Mouse (Mus musculus): Measurements from ENCODE around the gene Dsp.

Gene Dsp

GRCm38 (mm10) chr13:38151069-38151588 lies at the start of gene Dsp:
Gene Dsp, plus strand, starts transcription at chr13:38151294.
- peak; percentile 65 for DNase-seq (ENCODE audit: low spot score)

GRCm38 (mm10) chr13:38103406-38103805 lies 47.7 kb upstream of the Dsp start:
- no peak for DNase-seq (ENCODE audit: low spot score)

GRCm38 (mm10) chr13:38104501-38104900 lies 46.6 kb upstream of the Dsp start:
- DNase-seq (ENCODE audit: low spot score) = no peak

GRCm38 (mm10) chr13:38109081-38109480 lies 42.0 kb upstream of the Dsp start:
- DNase-seq (ENCODE audit: low spot score) = no peak

- no peak for DNase-seq (ENCODE audit: low spot score)
Observed at GRCm38 (mm10) chr13:38122321-38122720, 28.8 kb upstream of the Dsp start.

- no peak for DNase-seq (ENCODE audit: low spot score)
Observed at GRCm38 (mm10) chr13:38123666-38124065, 27.4 kb upstream of the Dsp start.

GRCm38 (mm10) chr13:38127683-38128082 lies 23.4 kb upstream of the Dsp start:
- no peak for DNase-seq (ENCODE audit: low spot score)

- no peak for DNase-seq (ENCODE audit: low spot score)
Observed at GRCm38 (mm10) chr13:38128246-38128645, 22.8 kb upstream of the Dsp start.

GRCm38 (mm10) chr13:38129492-38129891 lies 21.6 kb upstream of the Dsp start:
- DNase-seq (ENCODE audit: low spot score) = no peak

GRCm38 (mm10) chr13:38130116-38130515 lies 21.0 kb upstream of the Dsp start:
- DNase-seq (ENCODE audit: low spot score) = no peak

GRCm38 (mm10) chr13:38133016-38133528 lies 18.0 kb upstream of the Dsp start:
- no peak for DNase-seq (ENCODE audit: low spot score)

- no peak for DNase-seq (ENCODE audit: low spot score)
Observed at GRCm38 (mm10) chr13:38140521-38140920, 10.6 kb upstream of the Dsp start.

GRCm38 (mm10) chr13:38144962-38145713 lies 6.0 kb upstream of the Dsp start:
- DNase-seq (ENCODE audit: low spot score) = no peak

GRCm38 (mm10) chr13:38148348-38148747 lies 2.7 kb upstream of the Dsp start:
- DNase-seq (ENCODE audit: low spot score) = no peak

GRCm38 (mm10) chr13:38151671-38152428 lies 756 bp downstream of the Dsp start:
- DNase-seq (ENCODE audit: low spot score) = peak; percentile 48

- peak; percentile 47 for DNase-seq (ENCODE audit: low spot score)
Observed at GRCm38 (mm10) chr13:38152429-38153035, 1.4 kb downstream of the Dsp start.

GRCm38 (mm10) chr13:38155523-38155922 lies 4.4 kb downstream of the Dsp start:
- no peak for DNase-seq (ENCODE audit: low spot score)

GRCm38 (mm10) chr13:38157635-38158034 lies 6.5 kb downstream of the Dsp start:
- no peak for DNase-seq (ENCODE audit: low spot score)

GRCm38 (mm10) chr13:38162002-38162401 lies 10.9 kb downstream of the Dsp start:
- DNase-seq (ENCODE audit: low spot score) = no peak

- DNase-seq (ENCODE audit: low spot score) = peak; percentile 72
Observed at GRCm38 (mm10) chr13:38162668-38163067, 11.6 kb downstream of the Dsp start.

GRCm38 (mm10) chr13:38164932-38165331 lies 13.8 kb downstream of the Dsp start:
- no peak for DNase-seq (ENCODE audit: low spot score)

- DNase-seq (ENCODE audit: low spot score) = no peak
Observed at GRCm38 (mm10) chr13:38167056-38167455, 16.0 kb downstream of the Dsp start.
